Mouse (Mus musculus) thymus, adult 2 months (tissue): ENCODE measurements around the gene Rbm38. TPM values are rescaled to one million over a fixed set of nuclear protein-coding genes. Genes with fewer than 3 reads are reported as not detected.

Experiments
- DNase-seq: peaks from one replicate; pipeline ENCODE4 v3.0.0; 2021
- H3K27ac ChIP-seq: fragments of 200-500 bp; 2 replicates; pipeline ENCODE4 v1.5.1; 2012; ENCODE audit warnings: low read length, control low read depth; ENCODE audit not compliant: control insufficient read depth, insufficient read depth
- H3K27me3 ChIP-seq: fragments of 200-500 bp; 2 replicates; pipeline ENCODE4 v1.6.1; 2012; ENCODE audit warnings: mild to moderate bottlenecking, low read length, moderate library complexity, mixed read lengths; ENCODE audit not compliant: control insufficient read depth, insufficient read depth
- H3K36me3 ChIP-seq: fragments of 200-500 bp; 2 replicates; pipeline ENCODE4 v1.6.1; 2012; ENCODE audit warnings: mild to moderate bottlenecking, low read length, moderate library complexity; ENCODE audit not compliant: control insufficient read depth, insufficient read depth
- H3K4me1 ChIP-seq: fragments of 200-500 bp; replicated peaks from 2 replicates; pipeline ENCODE4 v1.6.1; 2012; ENCODE audit warnings: low read length; ENCODE audit not compliant: control insufficient read depth, insufficient read depth
- H3K4me3 ChIP-seq: fragments of 200-500 bp; 2 replicates; pipeline ENCODE4 v1.5.1; 2012; ENCODE audit warnings: mild to moderate bottlenecking, low read length, control low read depth, moderate library complexity; ENCODE audit not compliant: control insufficient read depth, insufficient read depth
- CTCF ChIP-seq: fragments of 200-500 bp; IDR thresholded peaks from 2 replicates; pipeline ENCODE4 v1.5.1; 2012; ENCODE audit warnings: mild to moderate bottlenecking, control low read depth, low read length, moderate library complexity, borderline replicate concordance; ENCODE audit not compliant: control insufficient read depth, poor library complexity, insufficient read depth; ENCODE audit errors: extremely low read depth
- POLR2A ChIP-seq: fragments of 200-500 bp; IDR thresholded peaks from 2 replicates; pipeline ENCODE4 v1.6.1; 2012; ENCODE audit warnings: mild to moderate bottlenecking, low read length, control low read depth, moderate library complexity; ENCODE audit not compliant: control insufficient read depth, poor library complexity, insufficient read depth; ENCODE audit errors: extremely low read depth
- WGBS: fragments of 180-500 bp; shearing (Covaris S2); methylation state at CpG from one replicate; pipeline ENCODE4 v1.1.7; 2018; 5-methylcytosine and 5-hydroxymethylcytosine counted together
- polyA plus RNA-seq: library from polyadenylated mRNA; depleted of rRNA; stranded (reverse); fragments of >200 nt; gene quantifications from 2 replicates; pipeline ENCODE4 v1.2.3, GENCODE M21; 2012

Rbm38 gene
- polyA plus RNA-seq, 1 experiment = 1,290 TPM

DNA sequence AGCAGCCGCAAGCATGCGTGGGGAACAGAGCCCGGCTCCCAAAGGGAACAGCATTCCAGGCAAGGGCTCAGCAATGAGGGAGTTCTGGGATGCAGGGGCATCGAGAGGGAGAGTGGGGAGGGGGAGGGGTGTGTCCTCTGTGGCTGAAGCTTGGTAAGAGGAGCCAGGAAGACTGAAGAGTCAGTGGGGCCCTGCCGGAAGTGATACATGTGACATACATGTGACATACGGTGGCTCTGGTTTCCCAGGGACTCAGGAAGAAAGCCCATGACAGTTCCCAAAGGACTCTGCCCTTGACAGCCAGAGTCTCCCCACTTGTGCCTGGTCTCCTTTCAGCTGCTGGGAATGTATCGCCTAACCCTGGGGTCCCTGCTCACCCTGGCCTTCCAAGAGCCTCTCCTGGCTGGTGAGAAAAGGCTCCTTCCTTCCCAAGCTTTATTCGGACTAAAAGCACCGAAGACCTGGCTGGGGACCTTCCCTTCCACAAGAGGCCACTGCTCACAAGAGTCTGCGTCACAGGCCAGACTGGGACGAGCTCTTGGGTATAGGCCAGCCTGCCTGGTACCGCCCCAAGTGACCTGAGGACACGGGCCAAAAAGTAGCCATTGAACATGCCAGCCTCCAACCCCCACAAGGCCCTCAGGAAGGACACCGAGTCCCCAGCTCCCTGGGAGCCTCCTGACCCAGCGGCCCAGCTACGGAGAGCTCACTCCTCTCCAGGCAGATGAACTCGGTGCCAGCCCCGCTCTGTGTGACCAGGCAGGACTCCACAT lies 24.1 kb downstream of the Rbm38 start:
- Histone ChIP-seq H3K27ac (no peak overlapping the region), H3K27me3 (no peaks in the 10 kb centered on the region), H3K36me3 (no peaks in the 10 kb centered on the region), H3K4me1 (peaks cover 49% of the 10 kb centered on the region), H3K4me3 (no peak overlapping the region)
- WGBS = 87% methylated on average over 18 of the region's 18 CpGs
- DNase-seq = no peak
- no peak for TF ChIP-seq CTCF
- no peak for TF ChIP-seq POLR2A

DNA sequence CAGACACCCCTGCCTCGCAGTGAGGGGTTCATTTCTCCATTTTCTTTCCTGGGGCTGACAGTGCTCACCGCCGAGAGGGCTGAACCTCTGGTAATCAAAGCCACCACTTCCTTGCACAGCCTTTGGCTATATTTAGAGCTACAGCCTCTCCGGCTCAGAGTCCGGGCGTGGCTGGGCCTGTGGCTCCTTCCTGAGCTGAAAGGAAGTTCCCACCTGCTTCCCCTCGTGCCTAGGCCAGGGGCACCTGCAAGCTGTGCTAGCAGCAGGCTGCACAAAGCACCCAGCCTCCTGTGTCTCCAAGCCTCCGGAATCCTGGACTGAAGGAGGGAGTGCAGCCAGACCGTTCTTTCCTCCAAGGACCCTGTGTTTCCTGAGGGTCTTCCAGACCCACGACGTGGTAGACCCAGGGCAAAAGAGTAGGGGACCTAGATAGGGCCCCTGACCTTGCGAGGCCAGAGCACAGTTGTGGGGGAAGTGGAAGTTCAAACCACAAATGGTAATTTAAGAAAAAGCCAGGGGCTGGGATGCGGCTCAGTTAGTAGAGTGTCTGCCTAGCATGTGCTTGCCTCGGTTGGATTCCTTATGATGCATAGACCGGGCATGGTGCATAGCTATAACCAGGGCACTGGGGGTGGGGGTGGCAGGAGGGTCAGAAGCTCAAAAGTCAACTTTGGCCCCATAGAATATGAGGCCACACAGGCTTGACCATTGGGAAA lies 26.4 kb downstream of the Rbm38 start:
- H3K4me1 ChIP-seq = peaks cover 66% of the 10 kb centered on the region
- no peaks in the 10 kb centered on the region for H3K36me3 ChIP-seq
- H3K27ac ChIP-seq = peak overlapping the region; percentile 93
- DNase-seq = peak; percentile 85
- no peaks in the 10 kb centered on the region for H3K27me3 ChIP-seq
- H3K4me3 ChIP-seq = peak overlapping the region; percentile 34
- TF ChIP-seq CTCF (0 out of 2 replicates have a peak, but pooled peaks have one; percentile 41), POLR2A (0 out of 2 replicates have a peak, but pooled peaks have one; percentile 58)
- WGBS = 3% methylated on average over 15 of the region's 15 CpGs

- H3K4me3 ChIP-seq = no peak overlapping the region
- 93% methylated on average over 5 of the region's 5 CpGs for WGBS
- DNase-seq = no peak
- no peak overlapping the region for H3K27ac ChIP-seq
- H3K4me1 ChIP-seq = peaks cover 66% of the 10 kb centered on the region
- no peaks in the 10 kb centered on the region for H3K27me3 ChIP-seq
- TF ChIP-seq POLR2A (no peak), CTCF (no peak)
- H3K36me3 ChIP-seq = no peaks in the 10 kb centered on the region
These were observed 27.2 kb downstream of the Rbm38 start for GRCm38 (mm10) chr2:173047471-173047870.

- DNase-seq = no peak
These were observed 27.9 kb downstream of the Rbm38 start for GRCm38 (mm10) chr2:173048041-173048745.

DNA sequence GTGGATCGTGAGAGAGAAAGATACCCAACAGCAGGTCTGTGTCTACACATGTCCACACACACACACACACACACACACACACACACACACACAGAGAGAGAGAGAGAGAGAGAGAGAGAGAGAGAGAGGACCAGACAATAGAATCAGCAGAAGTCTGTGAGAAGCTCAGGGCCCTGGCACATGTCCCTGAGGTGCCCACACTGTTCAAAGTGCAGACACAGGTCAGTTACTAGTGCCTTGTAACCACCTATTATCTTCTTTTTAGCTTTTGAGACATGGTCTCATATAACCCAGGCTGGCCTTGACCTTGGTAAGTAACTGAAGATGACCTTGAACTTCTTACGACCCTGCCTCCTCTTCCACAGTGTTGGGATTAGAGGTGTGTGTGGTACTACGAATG lies 28.9 kb downstream of the Rbm38 start:
- DNase-seq = no peak
- no peak for TF ChIP-seq POLR2A
- TF ChIP-seq CTCF = no peak
- Histone ChIP-seq H3K27me3 (no peaks in the 10 kb centered on the region), H3K4me1 (peaks cover 71% of the 10 kb centered on the region), H3K4me3 (no peak overlapping the region), H3K27ac (no peak overlapping the region), H3K36me3 (no peaks in the 10 kb centered on the region)
- WGBS = 86% methylated on average over 3 of the region's 3 CpGs

More at GRCm38 (mm10) chr2:173048041-173048745, 27.9 kb downstream of the Rbm38 start:
- Histone ChIP-seq H3K27ac (no peak overlapping the region), H3K4me1 (peaks cover 70% of the 10 kb centered on the region), H3K27me3 (no peaks in the 10 kb centered on the region), H3K4me3 (no peak overlapping the region), H3K36me3 (no peaks in the 10 kb centered on the region)
- 87% methylated on average over 17 of the region's 17 CpGs for WGBS
- no peak for TF ChIP-seq CTCF
- no peak for TF ChIP-seq POLR2A

GRCm38 (mm10) chr2:173049817-173050216 lies 29.5 kb downstream of the Rbm38 start:
- TF ChIP-seq POLR2A (no peak), CTCF (no peak)
- Histone ChIP-seq H3K4me3 (no peak overlapping the region), H3K27me3 (no peaks in the 10 kb centered on the region), H3K27ac (no peak overlapping the region), H3K4me1 (peaks cover 71% of the 10 kb centered on the region), H3K36me3 (no peaks in the 10 kb centered on the region)
- 81% methylated on average over 6 of the region's 6 CpGs for WGBS
- no peak for DNase-seq
